Mouse (Mus musculus) lung, postnatal 14 days (tissue): ENCODE measurements around the gene 2310061I04Rik.
"Not testable (repeated sequence)": the region's sequence is repeated elsewhere in the genome, so short reads cannot be mapped to it uniquely, and the experiment has no call there.

Experiments
- DNase-seq: peaks from one replicate; pipeline ENCODE4 v3.0.0; 2021

The 2310061I04Rik gene

GRCm38 (mm10) chr17:35896781-35897643 lies at the start of gene 2310061I04Rik:
2310061I04Rik (minus strand) TSS chr17:35897431.
- peak; percentile 91 for DNase-seq

GRCm38 (mm10) chr17:35939941-35940340 lies 42.7 kb upstream of the 2310061I04Rik start:
- DNase-seq: no peak

- DNase-seq: no peak
These were observed 41.9 kb upstream of the 2310061I04Rik start for GRCm38 (mm10) chr17:35939108-35939507.

- DNase-seq: peak; percentile 61
These were observed 40.6 kb upstream of the 2310061I04Rik start for GRCm38 (mm10) chr17:35937700-35938348.

GRCm38 (mm10) chr17:35935763-35936162 lies 38.5 kb upstream of the 2310061I04Rik start:
- not testable (repeated sequence) for DNase-seq

- DNase-seq: no peak
These were observed 35.4 kb upstream of the 2310061I04Rik start for GRCm38 (mm10) chr17:35932608-35933007.

GRCm38 (mm10) chr17:35930627-35931026 lies 33.4 kb upstream of the 2310061I04Rik start:
- DNase-seq: no peak

- no peak for DNase-seq
These were observed 32.3 kb upstream of the 2310061I04Rik start for GRCm38 (mm10) chr17:35929534-35929933.

- DNase-seq: no peak
These were observed 30.2 kb upstream of the 2310061I04Rik start for GRCm38 (mm10) chr17:35927471-35927870.

GRCm38 (mm10) chr17:35923281-35923680 lies 26.1 kb upstream of the 2310061I04Rik start:
- no peak for DNase-seq

- DNase-seq: no peak
These were observed 25.3 kb upstream of the 2310061I04Rik start for GRCm38 (mm10) chr17:35922566-35922965.

GRCm38 (mm10) chr17:35921710-35922109 lies 24.5 kb upstream of the 2310061I04Rik start:
- no peak for DNase-seq

GRCm38 (mm10) chr17:35920862-35921562 lies 23.8 kb upstream of the 2310061I04Rik start:
- DNase-seq: peak; percentile 51

- no peak for DNase-seq
These were observed 23.2 kb upstream of the 2310061I04Rik start for GRCm38 (mm10) chr17:35920384-35920783.

GRCm38 (mm10) chr17:35919864-35920301 lies 22.7 kb upstream of the 2310061I04Rik start:
- no peak for DNase-seq

GRCm38 (mm10) chr17:35919060-35919715 lies 22.0 kb upstream of the 2310061I04Rik start:
- DNase-seq: peak; percentile 97

- DNase-seq: peak; percentile 49
These were observed 21.2 kb upstream of the 2310061I04Rik start for GRCm38 (mm10) chr17:35918276-35919059.

GRCm38 (mm10) chr17:35917463-35918251 lies 20.4 kb upstream of the 2310061I04Rik start:
- DNase-seq: peak; percentile 44

- DNase-seq: peak; percentile 43
These were observed 19.9 kb upstream of the 2310061I04Rik start for GRCm38 (mm10) chr17:35917143-35917462.

- DNase-seq: peak; percentile 99
These were observed 19.3 kb upstream of the 2310061I04Rik start, which contains the start of the genes Mrps18b and Ppp1r10 for GRCm38 (mm10) chr17:35916297-35917142. Mrps18b (minus strand) TSS chr17:35916389. Ppp1r10 (plus strand) TSS chr17:35916434.
